Comparison of ENCODE assay signal across 23 mouse cellular contexts in the genomic region with DNA sequence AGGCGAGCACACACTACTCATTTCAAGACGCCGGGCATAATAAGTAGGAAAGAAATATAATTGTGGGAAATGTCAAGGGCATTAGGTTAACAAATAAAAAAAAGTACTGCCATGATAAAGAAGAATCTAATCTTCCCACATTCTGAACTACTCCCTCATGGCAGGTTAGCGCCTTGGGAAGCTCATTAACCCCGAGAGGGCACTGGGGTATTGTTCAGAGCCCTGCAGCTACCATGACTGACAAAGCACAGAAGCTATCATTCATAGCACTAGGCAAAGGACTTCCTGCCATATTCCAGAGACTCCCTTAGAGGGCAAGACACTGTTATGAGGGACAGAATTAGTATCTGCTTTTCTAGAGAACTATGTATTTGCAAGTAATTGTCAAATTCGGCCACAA.
"Had no signal": no experiment of that assay in that cellular context is flagged by ENCODE, and none has a peak within 500 bp of the region (broad histone marks: within the 10 kb centered on the region; RNA-seq: fewer than 3 reads in every experiment).

No protein-coding gene starts in this region.

- DNase-seq: kidney, adult 11 months; layer of hippocampus, adult 9-11 months; liver; lung, postnatal 14 days; right cerebral cortex, adult 18-20 months; right cerebral cortex, postnatal 14 days; right cerebral cortex, postnatal 4 days; thymus, adult 2 months; thymus, postnatal 14 days; thymus, postnatal 4 days had no signal

- H3K4me1 ChIP-seq: intestine, embryonic 15.5 days; limb, embryonic 10.5 days; lung, embryonic 15.5 days; midbrain, embryonic 12.5 days; midbrain, embryonic 15.5 days; neural tube, embryonic 13.5 days had no signal

- H3K36me3 ChIP-seq: intestine, embryonic 15.5 days; limb, embryonic 10.5 days; limb, embryonic 13.5 days; lung, embryonic 15.5 days; midbrain, embryonic 12.5 days; midbrain, embryonic 15.5 days; neural tube, embryonic 13.5 days had no signal

- H3K27ac ChIP-seq: intestine, embryonic 15.5 days; layer of hippocampus, adult 2 months; limb, embryonic 10.5 days; limb, embryonic 13.5 days; liver, embryonic 14.5 days; lung, embryonic 15.5 days; macrophage; midbrain, embryonic 12.5 days; midbrain, embryonic 15.5 days; neural tube, embryonic 13.5 days; stomach, postnatal 0 days had no signal

- H3K9me3 ChIP-seq: intestine, embryonic 15.5 days; limb, embryonic 10.5 days; lung, embryonic 15.5 days; midbrain, embryonic 12.5 days; neural tube, embryonic 13.5 days had no signal

- H3K4me2 ChIP-seq: intestine, embryonic 15.5 days; limb, embryonic 13.5 days; lung, embryonic 15.5 days; midbrain, embryonic 12.5 days; midbrain, embryonic 15.5 days; neural tube, embryonic 13.5 days had no signal

- H3K9ac ChIP-seq: intestine, embryonic 15.5 days; limb, embryonic 13.5 days; liver, embryonic 14.5 days; lung, embryonic 15.5 days; midbrain, embryonic 12.5 days; midbrain, embryonic 15.5 days; neural tube, embryonic 13.5 days had no signal

- ATAC-seq: hindbrain, embryonic 16.5 days; intestine, embryonic 15.5 days; midbrain, embryonic 15.5 days had no signal

- H3K27me3 ChIP-seq: intestine, embryonic 15.5 days; limb, embryonic 13.5 days; lung, embryonic 15.5 days; midbrain, embryonic 12.5 days; midbrain, embryonic 15.5 days; neural tube, embryonic 13.5 days had no signal

- H3K4me3 ChIP-seq: intestine, embryonic 15.5 days; layer of hippocampus, adult 2 months; limb, embryonic 10.5 days; limb, embryonic 13.5 days; lung, embryonic 15.5 days; midbrain, embryonic 12.5 days; midbrain, embryonic 15.5 days; myocyte; neural tube, embryonic 13.5 days had no signal
